Mouse (Mus musculus): Measurements from ENCODE around the gene Kcnj2.

Gene Kcnj2

GRCm38 (mm10) chr11:111065635-111066298, at the start of gene Kcnj2:
Kcnj2 (plus strand) TSS chr11:111066164.
- DNase-seq (ENCODE audit: low spot score in 2 of 2) = peak; percentile 94

GRCm38 (mm10) chr11:111016206-111016605, 49.8 kb upstream of the Kcnj2 start:
- DNase-seq (ENCODE audit: low spot score in 2 of 2) = no peak

- no peak for DNase-seq (ENCODE audit: low spot score in 2 of 2)
Observed at GRCm38 (mm10) chr11:111020211-111020610, 45.8 kb upstream of the Kcnj2 start.

- DNase-seq (ENCODE audit: low spot score in 2 of 2) = no peak
Observed at GRCm38 (mm10) chr11:111022681-111023281, 43.2 kb upstream of the Kcnj2 start.

GRCm38 (mm10) chr11:111042175-111042574, 23.8 kb upstream of the Kcnj2 start:
- peak in 1 of 2 experiments; percentile 5 for DNase-seq (ENCODE audit: low spot score in 2 of 2)

GRCm38 (mm10) chr11:111043298-111043697, 22.7 kb upstream of the Kcnj2 start:
- no peak for DNase-seq (ENCODE audit: low spot score in 2 of 2)

- DNase-seq (ENCODE audit: low spot score in 2 of 2) = no peak
Observed at GRCm38 (mm10) chr11:111054252-111054651, 11.7 kb upstream of the Kcnj2 start.

- DNase-seq (ENCODE audit: low spot score in 2 of 2) = no peak
Observed at GRCm38 (mm10) chr11:111054854-111055822, 10.8 kb upstream of the Kcnj2 start.

GRCm38 (mm10) chr11:111056030-111056429, 9.9 kb upstream of the Kcnj2 start:
- DNase-seq (ENCODE audit: low spot score in 2 of 2) = no peak

GRCm38 (mm10) chr11:111057435-111057834, 8.5 kb upstream of the Kcnj2 start:
- DNase-seq (ENCODE audit: low spot score in 2 of 2) = no peak

GRCm38 (mm10) chr11:111059440-111059839, 6.5 kb upstream of the Kcnj2 start:
- no peak for DNase-seq (ENCODE audit: low spot score in 2 of 2)

GRCm38 (mm10) chr11:111060216-111060615, 5.7 kb upstream of the Kcnj2 start:
- no peak for DNase-seq (ENCODE audit: low spot score in 2 of 2)

GRCm38 (mm10) chr11:111064751-111065527, 1.0 kb upstream of the Kcnj2 start:
- peak in 1 of 2 experiments; percentile 35 for DNase-seq (ENCODE audit: low spot score in 2 of 2)

GRCm38 (mm10) chr11:111066299-111066691, 331 bp downstream of the Kcnj2 start:
- peak; percentile 47 for DNase-seq (ENCODE audit: low spot score in 2 of 2)

- peak in 1 of 2 experiments; percentile 22 for DNase-seq (ENCODE audit: low spot score in 2 of 2)
Observed at GRCm38 (mm10) chr11:111067787-111068186, 1.8 kb downstream of the Kcnj2 start.

- peak; percentile 22 to 39 for DNase-seq (ENCODE audit: low spot score in 2 of 2)
Observed at GRCm38 (mm10) chr11:111070460-111070859, 4.5 kb downstream of the Kcnj2 start.

- no peak for DNase-seq (ENCODE audit: low spot score in 2 of 2)
Observed at GRCm38 (mm10) chr11:111074131-111074530, 8.2 kb downstream of the Kcnj2 start.

- DNase-seq (ENCODE audit: low spot score in 2 of 2) = no peak
Observed at GRCm38 (mm10) chr11:111078107-111078506, 12.1 kb downstream of the Kcnj2 start.

- DNase-seq (ENCODE audit: low spot score in 2 of 2) = no peak
Observed at GRCm38 (mm10) chr11:111083009-111083408, 17.0 kb downstream of the Kcnj2 start.

- no peak for DNase-seq (ENCODE audit: low spot score in 2 of 2)
Observed at GRCm38 (mm10) chr11:111086933-111087332, 21.0 kb downstream of the Kcnj2 start.

GRCm38 (mm10) chr11:111088226-111088625, 22.3 kb downstream of the Kcnj2 start:
- no peak for DNase-seq (ENCODE audit: low spot score in 2 of 2)

Data from heart, adult 9 months (tissue).